Mouse (Mus musculus) 3T3-L1 (cell line): ENCODE measurements at regions not wholly inside any gene's neighbourhood (a gene's known extent, or its start where the extent isn't known, plus 50 kb on each side); places are given as distances from the start of the nearest gene placed in this dataset.

Experiments used
- DNase-seq: peaks from one replicate; pipeline ENCODE4 v3.0.0-alpha.2; 2015; ENCODE audit warnings: low read depth, low spot score

GRCm38 (mm10) chr4:33793398-33793797 is 131.0 kb upstream of the Cnr1 start:
- DNase-seq = no peak

- DNase-seq = peak; percentile 65
Observed at GRCm38 (mm10) chr4:33795461-33795860, 128.9 kb upstream of the Cnr1 start.

- no peak for DNase-seq
Observed at GRCm38 (mm10) chr4:33797964-33798363, 126.4 kb upstream of the Cnr1 start.

GRCm38 (mm10) chr4:33798654-33799053 is 125.7 kb upstream of the Cnr1 start:
- DNase-seq = no peak

GRCm38 (mm10) chr4:33799110-33799509 is 125.3 kb upstream of the Cnr1 start:
- DNase-seq = no peak

- DNase-seq = peak; percentile 31
Observed at GRCm38 (mm10) chr4:33799831-33800230, 124.6 kb upstream of the Cnr1 start.

GRCm38 (mm10) chr4:33812338-33812737 is 112.1 kb upstream of the Cnr1 start:
- DNase-seq = peak; percentile 73

GRCm38 (mm10) chr4:33823850-33824249 is 100.5 kb upstream of the Cnr1 start:
- DNase-seq = no peak

- DNase-seq = no peak
Observed at GRCm38 (mm10) chr4:33833134-33833533, 91.3 kb upstream of the Cnr1 start.

- DNase-seq = peak; percentile 12
Observed at GRCm38 (mm10) chr4:33838436-33838835, 86.0 kb upstream of the Cnr1 start.

- no peak for DNase-seq
Observed at GRCm38 (mm10) chr4:33840119-33840518, 84.3 kb upstream of the Cnr1 start.

- DNase-seq = no peak
Observed at GRCm38 (mm10) chr4:33845611-33846395, 78.6 kb upstream of the Cnr1 start.

- DNase-seq = no peak
Observed at GRCm38 (mm10) chr4:33850249-33850648, 74.1 kb upstream of the Cnr1 start.

GRCm38 (mm10) chr4:33852294-33852693 is 72.1 kb upstream of the Cnr1 start:
- no peak for DNase-seq

GRCm38 (mm10) chr4:33855112-33855511 is 69.3 kb upstream of the Cnr1 start:
- DNase-seq = no peak

GRCm38 (mm10) chr4:33867126-33867525 is 57.3 kb upstream of the Cnr1 start:
- DNase-seq = peak; percentile 9

GRCm38 (mm10) chr4:33869317-33869716 is 55.1 kb upstream of the Cnr1 start:
- no peak for DNase-seq
